Mouse (Mus musculus) hindlimb bud, embryonic 11.5 days (tissue): ENCODE results near the gene Gm10377.
"Not testable (repeated sequence)": the region's sequence is repeated elsewhere in the genome, so short reads cannot be mapped to it uniquely, and the experiment has no call there.

ENCODE experiments used
- DNase-seq: peaks from one replicate; pipeline ENCODE4 v3.0.0-alpha.2; 2012; ENCODE audit warnings: low read depth, low spot score; ENCODE audit errors: extremely low spot score

Gene Gm10377

GRCm38 (mm10) chr14:42797887-42798286, at the start of gene Gm10377:
TSS of gene Gm10377 (minus strand) at chr14:42797987.
- not testable (repeated sequence) for DNase-seq

- DNase-seq: not testable (repeated sequence)
These were observed 29.1 kb downstream of the Gm10377 start, which contains the start of gene Gm3015 for GRCm38 (mm10) chr14:42768721-42769120. TSS of gene Gm3015 (minus strand) at chr14:42768821.
